8 mouse cellular contexts compared by ENCODE assay signal in genomic region chr15:96285323-96286014, GRCm38 (mm10). TPM values are rescaled to one million over a fixed set of nuclear protein-coding genes. Genes with fewer than 3 reads are reported as not detected.
DNase-seq lines count a peak whose midpoint lies in the region; ATAC-seq and TF ChIP-seq lines count a peak whose summit lies in the region.

No protein-coding gene starts in this region.

- peak overlapping the region; percentile 96 for H3K4me3 ChIP-seq in brown adipose tissue, adult 24 weeks (ENCODE audit: insufficient read depth, low read depth, low read length)
- peak overlapping the region; percentile 96 for H3K4me3 ChIP-seq in heart, embryonic 13.5 days
- H3K4me3 ChIP-seq in kidney, postnatal 0 days (replicated peaks; ENCODE audit: low read depth, low read length) = peak overlapping the region; percentile 91
- peak overlapping the region; percentile 95 for H3K4me3 ChIP-seq in liver, embryonic 11.5 days (ENCODE audit: low read depth, low read length)
- H3K4me3 ChIP-seq in myocyte = peak overlapping the region; percentile 73

- peak; percentile 88 for TF ChIP-seq POLR2A in myocyte (IDR thresholded peaks at IDR 0.05; ENCODE audit: insufficient read length, low read depth)

- peak overlapping the region; percentile 100 for H3K9ac ChIP-seq in heart, embryonic 13.5 days
- peak overlapping the region; percentile 100 for H3K9ac ChIP-seq in kidney, postnatal 0 days (ENCODE audit: low read depth, low read length)
- peak overlapping the region; percentile 100 for H3K9ac ChIP-seq in liver, embryonic 11.5 days (ENCODE audit: low read depth, low read length)

- no peak for TF ChIP-seq CTCF in kidney, postnatal 0 days (IDR thresholded peaks at IDR 0.05; ENCODE audit: low read depth)

- peak overlapping the region; percentile 90 for H3K4me2 ChIP-seq in heart, embryonic 13.5 days
- peak overlapping the region; percentile 83 for H3K4me2 ChIP-seq in kidney, postnatal 0 days (ENCODE audit: low read length)
- peak overlapping the region; percentile 76 for H3K4me2 ChIP-seq in liver, embryonic 11.5 days
- peak overlapping the region; percentile 100 for H3K4me2 ChIP-seq in myocyte (ENCODE audit: low read depth)

- peak; percentile 34 for ATAC-seq in CD4-positive, CD25-positive, alpha-beta regulatory T cell, adult 4 months
- ATAC-seq in erythroid progenitor cell, adult 5-6 weeks (replicated peaks; ENCODE audit: low FRiP score, poor library complexity, severe bottlenecking) = peak; percentile 44
- peak; percentile 51 for ATAC-seq in heart, embryonic 13.5 days (ENCODE audit: extremely low read depth, insufficient number of reproducible peaks, low FRiP score, low TSS enrichment)
- ATAC-seq in kidney, postnatal 0 days (replicated peaks; ENCODE audit: low FRiP score, low read depth) = peak; percentile 89
- peak; percentile 74 for ATAC-seq in liver, embryonic 11.5 days (replicated peaks; ENCODE audit: low FRiP score)

- H3K9me3 ChIP-seq in heart, embryonic 13.5 days = no peaks in the 10 kb centered on the region
- no peaks in the 10 kb centered on the region for H3K9me3 ChIP-seq in kidney, postnatal 0 days (replicated peaks; ENCODE audit: low read length)
- H3K9me3 ChIP-seq in liver, embryonic 11.5 days (ENCODE audit: control insufficient read depth, low read length) = no peaks in the 10 kb centered on the region

- peaks cover 13% of the 10 kb centered on the region for H3K36me3 ChIP-seq in heart, embryonic 13.5 days
- no peaks in the 10 kb centered on the region for H3K36me3 ChIP-seq in kidney, postnatal 0 days (ENCODE audit: insufficient read depth, low read length)
- H3K36me3 ChIP-seq in liver, embryonic 11.5 days (ENCODE audit: control insufficient read depth, insufficient read depth, low read length) = peaks cover 7% of the 10 kb centered on the region
- peaks cover 6% of the 10 kb centered on the region for H3K36me3 ChIP-seq in myocyte (ENCODE audit: control insufficient read depth, insufficient read depth)

- H3K79me2 ChIP-seq in myocyte (ENCODE audit: control insufficient read depth, insufficient read depth) = peaks cover 66% of the 10 kb centered on the region

- under 1% methylated on average over 60 of the region's 64 CpGs for WGBS in heart, embryonic 13.5 days
- under 1% methylated on average over 38 of the region's 64 CpGs for WGBS in kidney, postnatal 0 days
- WGBS in liver, embryonic 11.5 days = under 1% methylated on average over 54 of the region's 64 CpGs

- DNase-seq in kidney, postnatal 0 days (ENCODE audit: low spot score) = peak; percentile 95
- DNase-seq in liver, embryonic 11.5 days (ENCODE audit: low spot score) = peak; percentile 89
- peak; percentile 80 to 91 for DNase-seq in spleen, postnatal 4 days (ENCODE audit: low spot score in 2 of 2)

- peaks cover 21% of the 10 kb centered on the region for H3K4me1 ChIP-seq in brown adipose tissue, adult 24 weeks (ENCODE audit: control insufficient read depth, insufficient read depth, insufficient read length, low read length)
- H3K4me1 ChIP-seq in heart, embryonic 13.5 days = peaks cover 45% of the 10 kb centered on the region
- peaks cover 14% of the 10 kb centered on the region for H3K4me1 ChIP-seq in kidney, postnatal 0 days (replicated peaks; ENCODE audit: insufficient read depth, low read length)
- H3K4me1 ChIP-seq in liver, embryonic 11.5 days (replicated peaks; ENCODE audit: control insufficient read depth, insufficient read depth, low read length) = peaks cover 17% of the 10 kb centered on the region

- H3ac ChIP-seq in myocyte (ENCODE audit: control insufficient read depth, insufficient read length) = peak overlapping the region; percentile 87

- no peaks in the 10 kb centered on the region for H3K27me3 ChIP-seq in heart, embryonic 13.5 days (replicated peaks)
- no peaks in the 10 kb centered on the region for H3K27me3 ChIP-seq in kidney, postnatal 0 days (ENCODE audit: insufficient read depth, low read length)
- no peaks in the 10 kb centered on the region for H3K27me3 ChIP-seq in liver, embryonic 11.5 days (replicated peaks; ENCODE audit: control insufficient read depth, insufficient read depth, low read length)
- no peaks in the 10 kb centered on the region for H3K27me3 ChIP-seq in myocyte (ENCODE audit: control insufficient read depth, insufficient read depth, insufficient read length)

- H3K27ac ChIP-seq in brown adipose tissue, adult 24 weeks (replicated peaks; ENCODE audit: low read depth, low read length) = peak overlapping the region; percentile 98
- H3K27ac ChIP-seq in heart, embryonic 13.5 days (replicated peaks) = peak overlapping the region; percentile 100
- peak overlapping the region; percentile 100 for H3K27ac ChIP-seq in kidney, postnatal 0 days
- H3K27ac ChIP-seq in liver, embryonic 11.5 days (ENCODE audit: low read depth, low read length) = peak overlapping the region; percentile 100

TF ChIP-seq in myocyte, 11 proteins besides CTCF, POLR2A, EP300 and RAD21:
- TF ChIP-seq E2F4 (IDR thresholded peaks at IDR 0.05; ENCODE audit: insufficient read depth) (no peak), CEBPB (IDR thresholded peaks at IDR 0.05; ENCODE audit: insufficient read depth, poor library complexity, severe bottlenecking) (peak; percentile 74; the same call in 1 of the 2 replicates), MYOG (IDR thresholded peaks at IDR 0.05; ENCODE audit: control insufficient read depth in 1 of 3, insufficient read depth in 1 of 3, insufficient read length in 2 of 3, low read depth in 2 of 3) (peak in 2 of 3 experiments; percentile 19 to 82), POLR2AphosphoS2 (IDR thresholded peaks at IDR 0.05; ENCODE audit: insufficient read length, low read depth) (peak; percentile 96), MAX (IDR thresholded peaks at IDR 0.05; ENCODE audit: low read depth) (no peak), TCF3 (IDR thresholded peaks at IDR 0.05; ENCODE audit: insufficient read length, low read depth) (peak; percentile 24), REST (IDR thresholded peaks at IDR 0.05; ENCODE audit: insufficient read depth, insufficient read length) (no peak), MYOD1 (IDR thresholded peaks at IDR 0.05; ENCODE audit: control insufficient read depth in 1 of 3, insufficient read length in 2 of 3, low read depth in 2 of 3) (peak in 1 of 3 experiments; percentile 50), TCF12 (IDR thresholded peaks at IDR 0.05; ENCODE audit: insufficient read depth, poor library complexity, severe bottlenecking) (no peak), USF1 (IDR thresholded peaks at IDR 0.05; ENCODE audit: low read depth) (no peak), SRF (IDR thresholded peaks at IDR 0.05; ENCODE audit: control insufficient read depth, insufficient read length, low read depth) (peak; percentile 50)

RNA-seq across cellular contexts. Expression of gene Arid2, which starts 1.8 kb away (rescaled TPM):
- polyA plus RNA-seq in CD4-positive, CD25-positive, alpha-beta regulatory T cell, adult 4 months (2017; shearing (Covaris generic)) = 10 to 100 TPM; 17.9 to 21.0 TPM
- 6.7 and 7.4 TPM in 2 replicates for polyA plus RNA-seq in brown adipose tissue, adult 24 weeks (2012; ENCODE audit: insufficient read depth, insufficient read length, missing spikeins)
- 81.3 and 89.0 TPM in 2 replicates for total RNA-seq in erythroid progenitor cell, adult 5-6 weeks (2015; ENCODE audit: low replicate concordance)
- total RNA-seq in erythroid progenitor cell, adult 5-6 weeks (2017; ENCODE audit: low replicate concordance) = 78.7 and 94.4 TPM in 2 replicates
- polyA plus RNA-seq in heart, embryonic 13.5 days (2015; fragmentation: Nextera tagmentation; extraction: Ambion mirVana) = 12.1 and 14.1 TPM in 2 replicates
- polyA plus RNA-seq in kidney, postnatal 0 days (2015; fragmentation: Nextera tagmentation; extraction: Ambion mirVana) = 16.3 and 16.6 TPM in 2 replicates
- polyA plus RNA-seq in liver, embryonic 11.5 days (2014; fragmentation: Nextera tagmentation; extraction: Ambion mirVana) = 24.8 and 25.8 TPM in 2 replicates
- polyA plus RNA-seq in myocyte (2012; fragmentation: generic; extraction: Trizol) = 9.3 TPM

Comparison
In these comparisons a context has a peak if more than half of its experiments do, and no peak if none do; other contexts are left out.
1. Peak in every context shown above with its lines: DNase-seq, ATAC-seq, H3K4me3 ChIP-seq and H3K27ac ChIP-seq.
2. ATAC-seq: peak in every context shown above with its lines; median percentile 89 in kidney, postnatal 0 days; 74 in liver, embryonic 11.5 days; 51 in heart, embryonic 13.5 days; 44 in erythroid progenitor cell, adult 5-6 weeks; 34 in CD4-positive, CD25-positive, alpha-beta regulatory T cell, adult 4 months.